Mouse (Mus musculus): ENCODE measurements around the gene Gch1. TPM values are rescaled to one million over a fixed set of nuclear protein-coding genes. Genes with fewer than 3 reads are reported as not detected.

Gene Gch1
- polyA plus RNA-seq, 1 experiment from 2014 or later: 5.3 TPM

DNA sequence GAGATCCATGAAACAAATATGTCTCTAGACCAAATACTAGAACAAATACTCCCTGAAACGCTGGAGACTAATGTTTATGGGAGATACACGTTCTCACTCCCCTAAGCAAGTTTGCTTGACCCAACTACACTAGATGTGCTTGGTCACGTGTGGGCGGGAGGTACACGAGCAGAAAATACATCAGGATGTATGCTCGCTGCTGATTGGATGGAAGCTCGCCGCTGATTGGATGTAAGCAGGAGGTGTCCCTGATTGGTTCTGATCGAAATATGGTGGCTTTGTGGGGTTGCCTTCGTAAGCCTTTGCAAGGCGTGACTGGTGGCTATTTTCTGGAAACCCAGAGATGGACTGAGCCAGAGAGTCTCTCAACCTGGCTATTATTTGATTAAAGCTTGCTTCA, 32.4 kb upstream of the Gch1 start:
- Histone ChIP-seq H3K4me1 (replicated peaks) (no peaks in the 10 kb centered on the region), H3K4me3 (no peak overlapping the region), H3K36me3 (no peaks in the 10 kb centered on the region), H3K9me3 (replicated peaks) (no peaks in the 10 kb centered on the region), H3K4me2 (no peak overlapping the region), H3K27ac (no peak overlapping the region), H3K27me3 (no peaks in the 10 kb centered on the region), H3K9ac (no peak overlapping the region)
- WGBS: 81% methylated on average over 11 of the region's 11 CpGs
- ATAC-seq (replicated peaks; ENCODE audit: insufficient number of reproducible peaks, insufficient read depth, low FRiP score, low read depth): no peak

DNA sequence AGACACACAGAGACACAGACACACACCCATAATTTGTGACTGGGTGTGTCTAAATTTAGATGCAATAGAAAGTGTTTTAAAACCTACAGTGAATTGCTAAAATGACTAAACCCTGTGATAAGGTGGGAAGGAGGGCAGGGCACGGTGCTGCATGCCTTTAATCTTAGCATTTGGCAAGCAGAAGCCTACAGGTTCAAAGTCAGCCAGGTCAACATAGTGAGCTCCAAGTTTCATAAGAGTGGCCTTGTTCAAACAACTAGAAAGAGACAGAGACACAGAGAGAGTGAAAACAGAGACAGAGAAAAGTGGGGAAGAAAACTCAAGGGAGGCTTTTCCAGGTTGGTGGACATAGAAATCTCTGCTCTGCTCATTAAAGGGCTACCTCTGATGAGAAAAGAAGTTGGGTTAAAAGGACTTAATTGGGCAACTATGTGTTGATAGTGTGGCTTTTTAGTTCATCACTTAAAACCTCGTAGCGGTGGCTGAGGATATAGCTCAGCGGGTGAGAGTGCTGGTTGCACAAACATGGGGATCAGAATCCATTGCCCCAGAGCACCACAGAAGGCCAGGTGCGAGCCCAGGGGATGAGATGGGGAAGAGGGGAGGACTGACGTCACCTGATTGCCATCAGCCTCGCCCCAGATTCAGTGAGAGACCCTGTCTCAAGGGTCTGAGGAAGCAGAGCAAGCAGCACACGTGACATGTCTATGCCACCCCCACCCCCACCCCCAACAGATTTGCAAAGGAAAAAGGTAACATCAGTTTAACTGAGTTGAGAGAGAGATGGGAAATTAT, 31.2 kb upstream of the Gch1 start:
- H3K27ac ChIP-seq: no peak overlapping the region
- H3K27me3 ChIP-seq: no peaks in the 10 kb centered on the region
- H3K9me3 ChIP-seq (replicated peaks): no peaks in the 10 kb centered on the region
- H3K9ac ChIP-seq: no peak overlapping the region
- H3K4me2 ChIP-seq: no peak overlapping the region
- no peaks in the 10 kb centered on the region for H3K36me3 ChIP-seq
- no peaks in the 10 kb centered on the region for H3K4me1 ChIP-seq (replicated peaks)
- WGBS: 76% methylated on average over 8 of the region's 8 CpGs
- ATAC-seq (replicated peaks; ENCODE audit: insufficient number of reproducible peaks, insufficient read depth, low FRiP score, low read depth): no peak
- H3K4me3 ChIP-seq: no peak overlapping the region

DNA sequence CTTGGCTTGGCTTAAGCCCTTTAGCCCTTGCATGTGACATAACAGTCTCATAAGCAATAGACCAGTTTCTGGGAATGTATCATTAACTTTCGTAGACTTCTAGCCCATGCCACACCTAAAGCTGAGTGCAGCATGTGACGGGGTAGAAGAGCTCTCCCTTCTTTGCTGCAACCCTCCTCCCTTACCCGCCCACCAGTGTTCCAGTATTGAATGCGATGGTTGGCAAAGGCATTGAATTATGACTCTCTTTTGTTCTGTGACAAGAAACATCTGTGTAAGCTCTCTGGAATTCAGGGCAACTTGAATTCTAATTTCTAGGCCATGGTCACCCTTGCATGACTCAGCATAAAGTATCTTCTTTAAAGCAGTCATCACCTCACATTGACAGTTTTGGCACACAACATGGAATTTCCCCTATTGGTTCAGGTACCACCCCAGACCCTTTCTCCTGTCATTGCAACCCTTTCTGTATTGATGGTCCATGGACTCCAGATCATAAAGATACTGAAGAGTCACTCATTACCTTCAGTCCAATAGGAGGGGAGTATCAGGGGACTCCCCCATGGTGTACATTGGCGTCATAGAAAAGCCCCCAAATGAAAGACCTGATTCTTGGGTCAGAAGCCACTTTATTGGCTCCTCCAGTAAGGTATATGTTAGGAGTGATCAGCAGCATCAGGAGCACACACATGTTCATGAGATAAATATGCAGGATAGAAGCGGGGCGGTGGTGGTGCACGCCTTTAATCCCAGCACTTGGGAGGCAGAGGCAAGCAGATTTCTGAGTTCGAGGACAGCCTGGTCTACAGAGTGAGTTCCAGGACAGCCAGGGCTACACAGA, 29.8 kb upstream of the Gch1 start:
- no peak overlapping the region for H3K9ac ChIP-seq
- H3K27me3 ChIP-seq: no peaks in the 10 kb centered on the region
- ATAC-seq (replicated peaks; ENCODE audit: insufficient number of reproducible peaks, insufficient read depth, low FRiP score, low read depth): no peak
- no peaks in the 10 kb centered on the region for H3K9me3 ChIP-seq (replicated peaks)
- no peaks in the 10 kb centered on the region for H3K4me1 ChIP-seq (replicated peaks)
- H3K27ac ChIP-seq: no peak overlapping the region
- H3K36me3 ChIP-seq: no peaks in the 10 kb centered on the region
- H3K4me3 ChIP-seq: no peak overlapping the region
- no peak overlapping the region for H3K4me2 ChIP-seq
- 86% methylated on average over 9 of the region's 9 CpGs for WGBS

DNA sequence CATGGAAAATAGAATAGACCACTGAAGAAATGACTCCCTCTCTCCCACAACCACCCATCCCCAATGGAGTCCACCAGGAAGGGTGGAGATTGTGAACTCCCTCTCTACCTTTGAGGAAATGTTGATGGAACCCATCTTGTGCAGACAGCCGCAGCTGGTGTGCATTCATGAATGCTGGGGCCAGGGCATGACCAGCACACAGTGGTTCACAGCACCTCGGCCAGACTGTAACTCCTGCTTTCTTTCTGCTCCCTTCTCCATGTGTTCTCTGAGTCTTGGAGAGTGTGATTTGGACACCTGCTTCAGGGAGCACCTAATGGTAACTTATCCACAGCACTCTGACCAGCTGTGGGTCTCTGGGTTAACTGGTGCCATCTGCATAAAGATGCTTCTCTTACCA, 27.3 kb upstream of the Gch1 start:
- Histone ChIP-seq H3K36me3 (no peaks in the 10 kb centered on the region), H3K4me1 (replicated peaks) (no peaks in the 10 kb centered on the region), H3K4me2 (no peak overlapping the region), H3K4me3 (no peak overlapping the region), H3K27me3 (no peaks in the 10 kb centered on the region), H3K27ac (no peak overlapping the region), H3K9me3 (replicated peaks) (no peaks in the 10 kb centered on the region), H3K9ac (no peak overlapping the region)
- no peak for ATAC-seq (replicated peaks; ENCODE audit: insufficient number of reproducible peaks, insufficient read depth, low FRiP score, low read depth)
- WGBS: 82% methylated on average over 2 of the region's 2 CpGs

DNA sequence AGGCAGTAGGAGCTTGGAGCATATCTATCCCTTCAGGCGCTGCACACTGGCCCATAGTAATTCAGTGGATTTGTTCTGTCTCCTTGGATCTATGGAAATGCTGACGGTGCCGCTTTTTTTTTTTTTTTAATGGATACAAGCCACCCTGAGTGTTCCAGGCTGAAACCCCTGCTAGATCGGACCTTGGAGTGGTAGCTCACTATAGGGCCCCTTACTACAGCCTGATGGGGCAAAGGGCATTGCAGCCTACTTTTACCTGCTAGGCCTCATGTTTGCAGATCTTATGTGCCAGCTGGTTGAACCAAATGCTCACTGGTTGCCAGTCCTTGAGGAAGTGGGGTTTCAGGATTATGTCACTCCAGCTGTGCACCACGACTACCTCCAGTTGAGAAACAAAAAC, 25.2 kb upstream of the Gch1 start:
- H3K4me1 ChIP-seq (replicated peaks): no peaks in the 10 kb centered on the region
- no peak overlapping the region for H3K9ac ChIP-seq
- no peak for ATAC-seq (replicated peaks; ENCODE audit: insufficient number of reproducible peaks, insufficient read depth, low FRiP score, low read depth)
- no peak overlapping the region for H3K27ac ChIP-seq
- no peaks in the 10 kb centered on the region for H3K27me3 ChIP-seq
- H3K36me3 ChIP-seq: no peaks in the 10 kb centered on the region
- 80% methylated on average over 5 of the region's 5 CpGs for WGBS
- no peak overlapping the region for H3K4me3 ChIP-seq
- H3K4me2 ChIP-seq: no peak overlapping the region
- no peaks in the 10 kb centered on the region for H3K9me3 ChIP-seq (replicated peaks)

DNA sequence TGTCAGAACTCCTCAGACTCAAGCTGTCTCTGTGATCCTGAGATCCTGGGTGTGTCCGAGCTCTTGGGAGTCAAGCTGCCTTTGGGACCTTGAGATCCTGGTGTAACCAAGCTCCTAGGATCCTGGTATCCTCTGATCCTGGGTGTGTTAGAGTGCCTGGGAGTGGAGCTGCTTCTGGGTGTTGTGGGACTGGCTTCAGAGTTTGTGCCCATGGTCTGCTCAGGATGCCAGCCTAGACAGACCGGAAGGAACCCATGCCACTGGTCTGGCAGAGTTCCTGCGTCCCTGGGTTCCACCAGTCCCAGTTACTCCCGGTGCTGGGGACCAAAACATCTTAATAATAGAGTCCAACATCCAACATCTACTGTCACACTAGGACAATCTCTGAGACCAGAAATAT, 24.1 kb upstream of the Gch1 start:
- Histone ChIP-seq H3K9me3 (replicated peaks) (no peaks in the 10 kb centered on the region), H3K36me3 (no peaks in the 10 kb centered on the region), H3K4me3 (no peak overlapping the region), H3K4me2 (no peak overlapping the region), H3K9ac (no peak overlapping the region), H3K27me3 (no peaks in the 10 kb centered on the region), H3K27ac (no peak overlapping the region), H3K4me1 (replicated peaks) (no peaks in the 10 kb centered on the region)
- WGBS: 75% methylated on average over 4 of the region's 4 CpGs
- no peak for ATAC-seq (replicated peaks; ENCODE audit: insufficient number of reproducible peaks, insufficient read depth, low FRiP score, low read depth)

DNA sequence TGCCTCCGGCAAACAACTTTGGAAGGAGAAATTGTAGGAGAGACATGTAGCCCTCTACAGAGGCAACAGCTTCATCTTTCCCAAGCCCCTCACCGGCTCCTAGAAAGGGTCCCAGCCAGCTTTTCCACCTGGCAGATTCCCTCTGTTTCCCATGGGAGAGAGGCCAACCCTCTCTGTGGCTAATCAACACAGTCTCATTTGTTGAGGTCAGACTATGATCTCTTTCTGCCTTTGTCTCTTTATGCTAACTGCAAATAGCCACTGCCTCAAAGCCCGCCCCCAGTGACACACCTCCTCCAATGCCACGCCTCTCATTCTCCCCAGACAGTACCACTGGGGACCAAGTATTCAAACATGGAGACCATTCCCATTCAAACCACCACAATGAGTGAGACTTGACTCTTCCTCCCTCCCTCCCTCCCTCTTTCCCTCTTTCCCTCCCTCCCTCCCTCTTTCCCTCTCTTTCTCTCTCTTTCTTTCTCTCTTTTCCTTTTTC, 20.5 kb upstream of the Gch1 start:
- Histone ChIP-seq H3K4me3 (no peak overlapping the region), H3K27ac (no peak overlapping the region), H3K36me3 (no peaks in the 10 kb centered on the region), H3K27me3 (no peaks in the 10 kb centered on the region), H3K4me2 (no peak overlapping the region), H3K9ac (no peak overlapping the region), H3K9me3 (replicated peaks) (no peaks in the 10 kb centered on the region), H3K4me1 (replicated peaks) (no peaks in the 10 kb centered on the region)
- WGBS: 88% methylated on average over 4 of the region's 4 CpGs
- no peak for ATAC-seq (replicated peaks; ENCODE audit: insufficient number of reproducible peaks, insufficient read depth, low FRiP score, low read depth)

DNA sequence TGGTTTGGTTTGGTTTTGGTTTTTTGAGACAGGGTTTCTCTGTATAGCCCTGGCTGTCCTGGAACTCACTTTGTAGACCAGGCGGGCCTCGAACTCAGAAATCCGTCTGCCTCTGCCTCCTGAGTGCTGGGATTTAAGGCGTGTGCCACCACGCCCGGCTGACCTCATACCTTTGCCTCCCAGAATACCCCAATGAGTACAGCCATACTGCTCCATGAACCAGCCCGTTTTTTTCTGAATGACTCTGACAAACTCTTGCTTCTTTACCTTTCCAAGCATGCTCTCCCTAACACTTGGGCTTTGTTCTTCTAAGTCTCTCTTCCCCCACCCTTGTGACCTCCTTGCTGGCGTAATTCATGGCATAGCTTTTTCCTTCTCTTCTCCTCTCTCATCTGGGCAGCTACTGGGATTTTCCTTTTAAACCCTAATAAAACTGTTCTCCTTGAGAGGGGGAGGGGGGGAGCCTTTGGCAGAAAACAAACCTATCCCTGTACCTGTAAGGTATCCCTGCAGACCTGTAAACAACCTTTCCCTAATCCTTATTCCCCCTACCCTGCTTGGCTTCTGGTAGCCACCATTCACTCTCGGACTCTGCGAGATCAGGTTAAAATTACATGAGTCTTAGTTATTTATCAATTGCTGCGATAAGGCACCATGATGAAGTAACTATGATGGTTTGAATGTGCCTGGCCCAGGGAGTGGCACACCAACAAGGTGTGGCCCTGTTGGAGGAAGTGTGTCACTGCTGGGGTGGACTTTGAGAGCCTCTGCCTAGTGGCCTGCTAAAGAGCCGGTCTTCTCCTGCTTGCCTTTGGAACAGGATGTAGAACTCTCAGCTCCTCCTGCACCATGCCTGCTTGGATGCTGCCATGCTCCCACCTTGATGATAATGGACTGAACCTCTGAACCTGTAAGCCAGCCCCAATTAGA, 19.6 kb upstream of the Gch1 start:
- 85% methylated on average over 12 of the region's 12 CpGs for WGBS
- no peak overlapping the region for H3K9ac ChIP-seq
- H3K27me3 ChIP-seq: no peaks in the 10 kb centered on the region
- no peaks in the 10 kb centered on the region for H3K4me1 ChIP-seq (replicated peaks)
- no peak overlapping the region for H3K4me3 ChIP-seq
- H3K27ac ChIP-seq: no peak overlapping the region
- ATAC-seq (replicated peaks; ENCODE audit: insufficient number of reproducible peaks, insufficient read depth, low FRiP score, low read depth): no peak
- H3K9me3 ChIP-seq (replicated peaks): no peaks in the 10 kb centered on the region
- no peaks in the 10 kb centered on the region for H3K36me3 ChIP-seq
- H3K4me2 ChIP-seq: no peak overlapping the region

DNA sequence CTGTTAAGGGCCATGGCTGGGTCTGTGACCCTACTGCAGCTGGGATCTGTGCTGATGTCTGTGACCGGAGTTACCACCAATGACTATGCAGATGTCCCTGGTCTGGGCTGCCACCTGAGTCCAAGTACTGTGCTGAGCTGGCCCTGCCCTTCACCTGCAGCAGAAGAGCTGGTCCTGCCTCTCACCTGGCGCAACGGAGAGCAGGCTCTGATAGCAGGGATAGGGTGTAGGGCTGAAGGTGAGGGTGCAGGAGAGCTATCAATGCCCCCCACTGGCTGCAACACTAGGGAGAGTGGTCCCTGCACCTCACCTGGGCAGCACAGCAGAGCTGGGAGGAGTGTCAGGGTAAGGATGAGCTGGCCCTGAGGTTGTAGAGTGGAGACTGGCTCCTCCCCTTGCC, 17.4 kb upstream of the Gch1 start:
- Histone ChIP-seq H3K4me2 (no peak overlapping the region), H3K9ac (no peak overlapping the region), H3K27me3 (no peaks in the 10 kb centered on the region), H3K27ac (no peak overlapping the region), H3K9me3 (replicated peaks) (no peaks in the 10 kb centered on the region), H3K4me1 (replicated peaks) (no peaks in the 10 kb centered on the region), H3K4me3 (no peak overlapping the region), H3K36me3 (no peaks in the 10 kb centered on the region)
- 81% methylated on average over 3 of the region's 3 CpGs for WGBS
- ATAC-seq (replicated peaks; ENCODE audit: insufficient number of reproducible peaks, insufficient read depth, low FRiP score, low read depth): no peak

DNA sequence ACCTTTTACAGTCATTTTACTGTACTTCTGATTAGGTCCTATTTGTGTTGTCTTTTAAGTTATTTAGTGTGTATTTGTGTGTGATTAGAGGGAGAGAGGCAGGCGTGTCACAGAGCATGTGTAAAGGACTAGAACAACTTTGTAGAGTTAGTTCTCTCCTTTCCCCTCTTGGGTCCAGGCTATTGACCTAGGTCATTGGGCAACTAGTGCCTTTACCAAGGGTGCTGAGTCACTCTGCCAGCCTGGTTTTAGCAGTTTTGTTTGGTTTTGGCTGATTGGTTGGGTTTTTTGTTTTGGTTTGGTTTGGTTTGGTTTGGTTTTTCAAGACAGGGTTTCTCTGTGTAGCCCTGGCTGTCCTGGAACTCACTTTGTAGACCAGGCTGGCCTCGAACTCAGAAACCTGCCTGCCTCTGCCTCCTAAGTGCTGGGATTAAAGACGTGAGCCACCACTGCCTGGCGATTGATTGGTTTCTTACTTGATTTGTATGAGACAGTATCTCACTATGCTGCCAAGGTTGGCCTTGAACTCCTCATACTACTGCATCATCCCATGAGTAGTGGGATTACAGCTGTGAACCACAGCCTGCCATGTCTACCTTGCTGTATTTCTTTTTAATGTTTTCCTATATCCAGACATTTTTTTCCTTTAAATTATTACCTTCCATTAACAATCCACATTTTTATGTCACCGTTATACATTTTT, 16.2 kb upstream of the Gch1 start:
- Histone ChIP-seq H3K4me1 (replicated peaks) (no peaks in the 10 kb centered on the region), H3K36me3 (no peaks in the 10 kb centered on the region), H3K9ac (no peak overlapping the region), H3K27me3 (no peaks in the 10 kb centered on the region), H3K4me2 (no peak overlapping the region), H3K9me3 (replicated peaks) (no peaks in the 10 kb centered on the region), H3K4me3 (no peak overlapping the region), H3K27ac (no peak overlapping the region)
- ATAC-seq (replicated peaks; ENCODE audit: insufficient number of reproducible peaks, insufficient read depth, low FRiP score, low read depth): no peak
- WGBS: 90% methylated on average over 5 of the region's 5 CpGs
